Mouse (Mus musculus) lung, postnatal 10 days (tissue): ENCODE measurements at regions not wholly inside any gene's neighbourhood (a gene's known extent, or its start where the extent isn't known, plus 50 kb on each side); places are given as distances from the start of the nearest gene placed in this dataset.
A peak's percentile ranks its signal among the peaks of the same experiment; 100 is the strongest.

Source experiments
- DNase-seq: peaks from one replicate; pipeline ENCODE4 v3.0.0; 2021

- DNase-seq: peak; percentile 46
Observed at GRCm38 (mm10) chr15:88036146-88037000, 492.3 kb downstream of the Fam19a5 start.

GRCm38 (mm10) chr15:88037606-88038005 is 493.5 kb downstream of the Fam19a5 start:
- no peak for DNase-seq

GRCm38 (mm10) chr15:88042821-88043220 is 498.7 kb downstream of the Fam19a5 start:
- no peak for DNase-seq

GRCm38 (mm10) chr15:88058071-88058470 is 514.0 kb downstream of the Fam19a5 start:
- no peak for DNase-seq

- DNase-seq: no peak
Observed at GRCm38 (mm10) chr15:88060935-88061334, 516.8 kb downstream of the Fam19a5 start.

- no peak for DNase-seq
Observed at GRCm38 (mm10) chr15:88063041-88063440, 518.9 kb downstream of the Fam19a5 start.

- DNase-seq: no peak
Observed at GRCm38 (mm10) chr15:88068476-88068875, 524.4 kb downstream of the Fam19a5 start.

GRCm38 (mm10) chr15:88072676-88073075 is 527.4 kb upstream of the Zdhhc25 start:
- DNase-seq: no peak

- peak; percentile 42 for DNase-seq
Observed at GRCm38 (mm10) chr15:88083911-88084310, 516.2 kb upstream of the Zdhhc25 start.

- peak; percentile 50 for DNase-seq
Observed at GRCm38 (mm10) chr15:88085631-88086030, 514.5 kb upstream of the Zdhhc25 start.

- no peak for DNase-seq
Observed at GRCm38 (mm10) chr15:88089486-88089885, 510.6 kb upstream of the Zdhhc25 start.

- no peak for DNase-seq
Observed at GRCm38 (mm10) chr15:88091390-88091789, 508.7 kb upstream of the Zdhhc25 start.

- no peak for DNase-seq
Observed at GRCm38 (mm10) chr15:88120376-88120775, 479.7 kb upstream of the Zdhhc25 start.

- no peak for DNase-seq
Observed at GRCm38 (mm10) chr15:88123907-88124523, 476.1 kb upstream of the Zdhhc25 start.

GRCm38 (mm10) chr15:88146118-88146517 is 454.0 kb upstream of the Zdhhc25 start:
- DNase-seq: peak; percentile 12

- no peak for DNase-seq
Observed at GRCm38 (mm10) chr15:88151199-88151598, 448.9 kb upstream of the Zdhhc25 start.

GRCm38 (mm10) chr15:88159618-88160170 is 440.4 kb upstream of the Zdhhc25 start:
- DNase-seq: no peak

- DNase-seq: no peak
Observed at GRCm38 (mm10) chr15:88160291-88160690, 439.8 kb upstream of the Zdhhc25 start.

- no peak for DNase-seq
Observed at GRCm38 (mm10) chr15:88163438-88163837, 436.7 kb upstream of the Zdhhc25 start.

GRCm38 (mm10) chr15:88174326-88174725 is 425.8 kb upstream of the Zdhhc25 start:
- peak; percentile 19 for DNase-seq

- DNase-seq: no peak
Observed at GRCm38 (mm10) chr15:88175991-88176390, 424.1 kb upstream of the Zdhhc25 start.

- DNase-seq: no peak
Observed at GRCm38 (mm10) chr15:88196539-88196938, 403.6 kb upstream of the Zdhhc25 start.

- DNase-seq: no peak
Observed at GRCm38 (mm10) chr15:88202736-88203135, 397.4 kb upstream of the Zdhhc25 start.

GRCm38 (mm10) chr15:88213356-88213755 is 386.7 kb upstream of the Zdhhc25 start:
- DNase-seq: no peak
